Mouse (Mus musculus) embryo, embryonic 11.5 days (tissue): Measurements from ENCODE around the gene Neb.

Experiments
- DNase-seq: peaks from one replicate; pipeline ENCODE4 v3.0.0-alpha.2; 2012; ENCODE audit warnings: low read depth, low spot score

The Neb gene

DNA sequence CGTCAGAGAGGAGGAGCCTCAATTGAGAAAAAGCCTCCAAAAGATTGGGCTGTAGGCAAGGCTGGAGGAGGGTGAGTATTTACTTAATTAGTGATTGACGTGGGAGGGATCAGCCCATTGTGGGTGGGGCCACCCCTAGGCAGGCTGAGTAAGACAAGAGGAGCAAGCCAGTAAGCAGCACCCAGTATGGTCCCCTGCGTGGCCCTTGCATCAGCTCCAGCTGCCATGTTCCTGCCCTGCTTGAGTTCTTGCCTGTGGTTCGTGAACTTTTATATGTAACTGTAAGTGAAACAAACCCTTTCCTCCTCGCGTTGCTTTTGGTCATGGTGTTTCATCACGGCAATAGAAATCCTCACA lies at the start of gene Neb:
Gene Neb (minus strand): TSS at position 27 of the 357 bp plus-strand sequence.
- no peak for DNase-seq

- DNase-seq, result no peak
These were observed 49.1 kb upstream of the Neb start for GRCm38 (mm10) chr2:52427383-52427782.

GRCm38 (mm10) chr2:52426041-52426440 lies 47.8 kb upstream of the Neb start:
- DNase-seq, result no peak

- DNase-seq, result no peak
These were observed 47.2 kb upstream of the Neb start for GRCm38 (mm10) chr2:52425523-52425795.

DNA sequence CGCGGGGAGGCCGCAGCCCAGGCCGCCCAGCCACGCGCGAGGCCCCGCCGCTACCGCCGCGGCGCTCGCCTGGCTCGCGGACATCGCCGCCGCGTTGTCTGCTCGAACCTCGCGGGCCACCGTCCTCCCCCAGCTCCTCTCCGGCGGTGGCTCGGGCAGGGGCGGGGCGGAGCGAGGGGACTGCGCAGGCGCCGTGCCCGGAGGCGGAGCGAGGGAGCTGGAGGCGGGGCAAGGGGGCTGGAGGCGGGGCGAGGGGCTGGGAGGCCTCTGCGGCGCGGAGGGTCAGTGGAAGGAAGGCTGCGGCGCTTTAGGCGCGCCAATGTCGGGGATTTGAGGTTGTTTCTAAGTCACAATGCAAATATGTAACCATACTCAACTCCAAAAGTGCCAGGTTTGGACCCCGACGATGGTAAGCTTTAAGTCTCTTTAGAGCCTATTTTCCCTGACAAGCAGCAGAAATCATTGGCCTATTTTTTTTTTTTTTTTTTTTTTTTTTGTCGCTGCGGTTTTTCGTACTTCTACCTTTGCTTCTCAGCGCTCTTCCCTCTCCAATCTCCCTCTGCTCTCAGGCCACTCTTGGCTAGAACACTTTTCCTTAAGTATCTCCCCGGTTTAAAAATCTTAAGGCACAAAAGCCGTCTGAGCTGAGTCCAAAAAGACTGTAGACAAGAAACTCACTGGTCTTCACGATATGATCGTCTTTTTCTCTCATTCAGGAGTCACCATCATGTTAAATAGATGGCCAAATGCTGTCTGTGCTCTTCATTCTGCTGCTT lies 46.7 kb upstream of the Neb start, which contains the start of gene Arl5a:
Gene Arl5a (minus strand): TSS at position 155 of the 776 bp plus-strand sequence.
- DNase-seq, result peak; percentile 85

- DNase-seq, result no peak
These were observed 46.0 kb upstream of the Neb start for GRCm38 (mm10) chr2:52424248-52424728.

DNA sequence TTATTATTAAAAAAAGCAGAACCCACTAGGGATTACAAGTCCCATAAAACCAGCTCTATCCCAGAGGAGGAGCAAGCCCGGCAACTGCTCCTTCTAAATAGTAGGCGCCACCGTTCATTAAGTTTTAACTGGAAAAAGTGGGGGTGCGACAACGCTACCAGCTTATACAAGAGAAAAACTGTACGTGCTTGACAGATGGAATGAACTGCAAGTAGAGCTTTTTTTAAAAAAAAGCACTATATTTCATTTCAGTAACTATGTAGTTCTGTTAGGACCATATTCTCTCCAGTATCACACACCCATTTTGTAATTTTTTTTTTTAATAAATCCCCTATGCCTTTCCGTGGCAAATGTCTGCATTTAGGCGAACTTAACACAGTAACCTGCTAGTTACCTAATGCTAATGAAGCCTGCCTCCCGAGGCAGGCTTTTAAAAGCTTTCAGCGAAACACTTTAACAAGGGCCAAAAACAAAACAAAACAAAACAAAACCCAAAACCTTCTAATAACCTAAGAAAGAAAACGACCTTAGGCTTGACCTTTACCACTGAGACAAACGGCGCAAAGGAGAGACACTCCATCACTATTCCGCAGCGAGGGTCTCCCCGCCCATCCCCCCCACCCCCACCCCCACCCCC lies 45.5 kb upstream of the Neb start:
- no peak for DNase-seq

GRCm38 (mm10) chr2:52422871-52423610 lies 44.8 kb upstream of the Neb start:
- no peak for DNase-seq

DNA sequence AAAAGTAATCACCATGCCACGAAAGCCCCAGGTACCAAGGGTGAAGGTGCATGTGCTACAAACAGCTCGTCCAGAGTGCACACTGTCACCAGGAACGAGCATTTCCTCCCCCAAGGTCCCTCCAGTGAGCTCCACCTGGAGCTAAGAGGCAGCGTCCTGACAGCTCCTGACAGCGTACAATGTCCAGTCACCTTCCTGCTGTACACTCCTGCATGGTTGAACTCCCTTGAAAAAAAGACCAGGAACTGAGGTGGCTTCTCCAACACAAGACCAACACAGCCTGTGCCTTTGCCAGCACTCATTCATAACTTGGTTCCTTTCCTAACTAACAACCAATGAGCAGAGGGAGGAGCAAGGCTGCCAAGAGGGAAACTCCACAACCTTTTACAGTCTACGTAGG lies 42.9 kb upstream of the Neb start:
- DNase-seq, result no peak

GRCm38 (mm10) chr2:52420001-52420710 lies 41.9 kb upstream of the Neb start:
- DNase-seq, result no peak

DNA sequence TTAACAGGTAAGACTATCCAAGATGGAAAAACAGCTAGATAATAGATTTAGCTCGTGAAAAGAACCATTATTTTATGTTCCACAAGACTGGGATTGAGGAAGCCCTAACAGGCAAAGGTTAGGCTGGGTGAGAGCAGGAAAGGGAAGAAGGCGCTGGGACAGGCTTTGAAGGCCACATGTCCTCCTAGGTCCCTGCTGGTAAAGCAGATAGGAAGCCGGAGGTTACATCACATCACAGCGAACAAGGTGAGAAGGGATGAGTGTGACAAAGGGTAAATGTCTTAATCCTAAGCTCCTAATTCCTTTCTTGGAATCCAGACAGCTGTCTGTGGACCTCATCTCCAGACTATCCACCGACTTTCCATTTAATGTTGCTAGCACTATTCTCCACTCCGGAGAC lies 41.0 kb upstream of the Neb start:
- DNase-seq, result no peak

GRCm38 (mm10) chr2:52412524-52413037 lies 34.3 kb upstream of the Neb start:
- DNase-seq, result no peak

GRCm38 (mm10) chr2:52406480-52406879 lies 28.2 kb upstream of the Neb start:
- DNase-seq, result no peak

- no peak for DNase-seq
These were observed 27.0 kb upstream of the Neb start for GRCm38 (mm10) chr2:52405238-52405637.

DNA sequence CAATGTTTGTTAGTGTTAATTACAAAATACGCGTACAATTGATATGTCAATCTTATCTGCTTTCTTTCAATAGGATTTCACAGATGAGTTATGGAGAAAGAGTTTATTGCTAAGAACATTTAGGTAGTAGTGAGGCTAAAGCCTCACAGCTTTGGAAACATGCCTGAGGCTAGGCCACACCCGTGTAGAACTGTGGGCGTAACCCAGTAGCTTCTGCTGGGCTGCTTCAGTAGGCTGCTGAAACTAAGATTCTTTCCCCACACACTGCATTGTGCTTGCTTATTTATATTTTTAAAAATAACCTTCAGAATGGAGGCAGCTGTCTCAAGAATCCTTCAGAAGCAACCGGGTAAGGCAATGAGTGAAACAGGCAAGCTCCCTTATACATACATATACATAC lies 16.3 kb upstream of the Neb start:
- no peak for DNase-seq

DNA sequence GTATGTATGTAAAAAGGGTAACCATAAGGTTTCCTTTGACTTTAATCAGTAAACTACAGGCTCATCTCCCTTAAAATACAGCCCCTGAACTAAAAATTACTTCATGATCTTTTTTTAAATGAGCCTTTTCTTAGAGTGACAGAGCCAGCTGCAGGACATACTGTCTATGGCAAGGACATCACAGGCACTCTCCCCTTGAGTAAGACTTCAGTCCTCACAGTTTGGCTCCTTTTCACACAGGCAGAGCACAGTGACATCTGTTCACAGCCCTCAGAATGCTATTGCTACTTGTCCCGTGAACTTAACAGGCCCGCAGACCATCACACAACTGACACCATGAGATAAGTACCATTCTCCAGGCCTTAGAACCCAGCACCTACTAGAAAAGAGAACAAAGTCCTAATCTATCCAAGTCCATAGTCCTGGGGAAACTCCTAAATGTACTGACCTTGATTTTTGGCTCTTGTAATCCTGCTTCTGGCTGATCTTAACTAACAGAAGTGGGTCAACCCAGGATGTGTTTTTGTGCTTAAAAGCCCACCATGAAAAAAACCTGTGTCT lies 12.2 kb upstream of the Neb start:
- no peak for DNase-seq

DNA sequence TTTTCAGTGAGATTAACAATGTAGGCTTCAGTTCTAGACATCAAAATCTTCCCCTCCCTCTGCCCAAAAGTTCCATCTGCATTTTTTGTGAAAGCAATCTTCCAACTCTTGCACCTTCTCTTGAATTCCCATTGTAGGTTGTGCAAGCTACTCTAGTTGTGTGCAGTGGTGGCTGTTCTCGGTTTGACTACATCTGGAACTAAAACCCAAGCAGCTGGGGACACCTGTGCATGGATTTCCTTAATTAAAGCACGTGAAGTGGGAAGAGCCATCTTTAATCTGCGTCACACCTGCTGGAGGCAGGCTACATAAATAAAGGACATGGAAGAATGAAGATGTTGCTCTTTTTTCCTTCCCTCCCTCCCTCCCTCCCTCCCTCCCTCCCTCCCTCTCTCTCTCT lies 11.7 kb upstream of the Neb start:
- no peak for DNase-seq

DNA sequence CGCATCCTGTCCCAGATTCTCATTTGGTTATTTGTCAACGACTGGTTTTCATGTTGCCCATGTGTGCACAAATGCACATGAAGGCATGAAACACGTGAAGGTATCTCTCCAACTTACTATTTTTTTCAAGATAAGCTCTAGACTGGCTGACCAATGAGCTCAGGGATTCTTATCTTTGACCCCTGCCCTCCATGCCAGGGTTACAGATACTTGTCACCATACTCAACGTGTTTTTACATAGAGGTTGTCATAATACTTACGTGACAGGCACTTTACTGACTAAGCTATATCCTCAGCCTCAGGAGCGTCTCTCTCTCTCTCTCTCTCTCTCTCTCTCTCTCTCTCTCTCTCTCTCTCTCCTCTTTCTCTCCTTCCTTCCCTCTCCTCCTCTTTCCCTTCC lies 8.2 kb upstream of the Neb start:
- no peak for DNase-seq

GRCm38 (mm10) chr2:52386037-52386436 lies 7.8 kb upstream of the Neb start:
- DNase-seq, result no peak

DNA sequence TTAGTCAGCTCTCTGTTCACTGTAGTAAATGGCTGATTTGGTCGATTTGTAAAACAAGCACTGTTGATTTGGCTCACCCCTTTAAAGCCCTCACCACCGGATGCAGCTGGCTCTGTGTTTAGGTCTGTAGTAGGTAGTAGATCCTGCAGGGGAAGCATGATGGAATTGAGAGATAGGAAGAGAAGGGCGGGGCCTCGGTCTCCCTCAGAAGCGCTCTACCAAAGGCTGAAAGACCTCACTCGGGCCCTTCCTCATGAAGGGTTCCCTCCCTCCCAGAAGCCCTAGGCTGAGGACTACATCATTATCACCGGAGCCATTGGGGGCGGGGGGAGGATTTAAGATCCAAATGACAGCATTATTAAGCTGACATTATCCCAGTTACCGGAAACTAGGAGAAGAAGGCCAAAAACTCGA lies 581 bp upstream of the Neb start:
- DNase-seq, result no peak

GRCm38 (mm10) chr2:52377706-52378447 lies 397 bp downstream of the Neb start:
- DNase-seq, result no peak
